Mouse (Mus musculus): ENCODE measurements around the gene Gm853. TPM values are rescaled to one million over a fixed set of nuclear protein-coding genes. Genes with fewer than 3 reads are reported as not detected.

Gene Gm853
- polyA plus RNA-seq, 1 experiment = not detected

Other genes starting within 250 kb of the Gm853 start
- 0.92 and 1.0 TPM in 2 replicates for gene Adgrb2, start 237.5 kb downstream of the Gm853 start, polyA plus RNA-seq (2012; rRNA removed)
- 9.8 and 10.5 TPM in 2 replicates for gene Col16a1, start 174.6 kb downstream of the Gm853 start, polyA plus RNA-seq (2012; rRNA removed)
- gene Pef1, start 119.8 kb downstream of the Gm853 start, polyA plus RNA-seq (2012; rRNA removed) = 183 and 198 TPM in 2 replicates
- 1.8 and 3.2 TPM in 2 replicates for gene Hcrtr1, start 83.0 kb downstream of the Gm853 start, polyA plus RNA-seq (2012; rRNA removed)
- 84.0 and 85.1 TPM in 2 replicates for gene Tinagl1, start 47.3 kb downstream of the Gm853 start, polyA plus RNA-seq (2012; rRNA removed)
- gene Serinc2, start 56.8 kb upstream of the Gm853 start, polyA plus RNA-seq (2012; rRNA removed) = 289 and 323 TPM in 2 replicates
- gene Fabp3, start 86.2 kb upstream of the Gm853 start, polyA plus RNA-seq (2012; rRNA removed) = 2.2 and 2.6 TPM in 2 replicates
- gene Gm10570, start 86.3 kb upstream of the Gm853 start, polyA plus RNA-seq (2012; rRNA removed) = 0.35 TPM in 1 of 2 replicates, not detected in the other
- gene Zcchc17, start 137.5 kb upstream of the Gm853 start, polyA plus RNA-seq (2012; rRNA removed) = 20.3 and 24.5 TPM in 2 replicates
- 43.0 and 44.9 TPM in 2 replicates for gene Snrnp40, start 137.7 kb upstream of the Gm853 start, polyA plus RNA-seq (2012; rRNA removed)

All from large intestine, adult 2 months (tissue).